Mouse (Mus musculus): ENCODE measurements around the gene D630045J12Rik.
A peak's percentile ranks its signal among the peaks of the same experiment; 100 is the strongest.

Gene D630045J12Rik

DNA sequence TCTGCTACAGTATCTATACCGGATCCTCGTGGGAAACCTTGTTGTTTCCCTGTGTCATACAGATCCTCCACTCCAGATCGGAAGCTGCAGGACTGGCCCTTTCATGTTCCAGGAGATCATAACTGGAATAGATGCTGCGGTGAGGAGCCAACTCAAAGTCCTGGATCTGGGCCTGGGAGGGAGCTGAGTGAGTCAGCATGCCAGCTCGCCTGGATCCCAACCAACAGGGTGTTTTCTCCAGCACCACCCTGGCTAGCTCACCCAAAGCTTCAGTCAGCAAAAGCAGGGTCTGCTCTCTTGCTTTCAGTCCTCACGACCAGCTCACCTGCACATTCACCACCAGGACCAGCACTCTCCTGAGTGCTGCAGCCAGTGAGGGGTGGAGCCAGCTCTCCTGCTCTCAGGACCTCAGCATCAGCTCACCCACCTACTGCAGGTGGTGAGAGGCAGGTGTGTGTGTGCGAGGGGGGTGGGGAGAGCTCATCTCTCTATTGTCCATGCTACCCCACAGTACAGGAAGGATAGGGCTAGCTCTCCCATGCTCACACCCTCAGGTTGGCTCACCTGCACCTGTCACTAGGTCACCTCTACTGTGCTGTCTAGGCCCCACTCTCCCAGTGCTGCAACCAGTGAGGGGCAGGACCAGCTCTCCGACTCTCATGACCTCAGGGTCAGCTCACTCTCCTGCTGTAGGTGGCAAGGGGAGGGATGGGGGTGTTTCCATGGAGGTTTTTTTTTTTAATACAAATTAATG is 118.8 kb downstream of the D630045J12Rik start:
- DNase-seq (ENCODE audit: low spot score in 2 of 2) = peak in 1 of 2 experiments; percentile 46

DNA sequence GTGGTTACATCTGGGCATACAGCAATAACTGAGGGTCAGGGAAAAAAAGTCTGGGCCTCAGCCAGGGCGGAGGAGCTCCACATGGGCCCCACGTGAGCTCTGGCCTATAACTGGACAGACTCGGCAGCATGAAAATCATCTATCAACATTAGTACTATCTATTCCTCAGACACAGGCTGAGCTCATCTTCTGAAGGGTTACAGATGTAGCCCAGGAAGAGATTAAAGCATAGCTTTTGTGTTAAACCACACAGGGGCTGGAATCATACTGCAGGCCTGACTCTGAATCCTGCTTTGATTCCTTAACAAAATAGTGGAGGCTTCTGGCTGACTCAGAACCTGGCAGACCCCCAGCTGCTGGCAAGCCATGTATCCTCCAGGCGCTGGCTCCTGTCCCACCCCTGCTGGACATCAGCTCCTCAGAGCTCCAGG is 122.0 kb downstream of the D630045J12Rik start:
- DNase-seq (ENCODE audit: low spot score in 2 of 2) = peak in 1 of 2 experiments; percentile 65

DNA sequence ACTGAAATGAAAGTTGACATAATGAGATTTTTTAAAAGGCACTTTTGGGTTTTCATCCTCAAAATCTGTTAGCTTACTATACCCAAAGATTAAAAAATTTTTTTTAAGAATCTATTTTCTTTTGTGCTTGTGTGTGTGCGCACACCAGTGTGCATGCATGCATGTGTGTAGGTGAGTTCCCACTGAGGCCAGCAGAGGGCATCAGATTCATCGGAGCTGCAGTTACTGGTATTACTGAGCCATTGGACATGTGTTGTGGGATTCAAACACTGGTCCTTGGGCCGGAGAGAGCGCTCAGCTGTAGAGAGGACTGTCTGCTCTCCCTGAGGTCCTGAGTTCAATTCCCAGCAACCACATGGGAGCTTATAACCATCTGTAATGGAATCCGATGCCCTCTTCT is 123.9 kb downstream of the D630045J12Rik start:
- no peak for DNase-seq (ENCODE audit: low spot score in 2 of 2)

DNA sequence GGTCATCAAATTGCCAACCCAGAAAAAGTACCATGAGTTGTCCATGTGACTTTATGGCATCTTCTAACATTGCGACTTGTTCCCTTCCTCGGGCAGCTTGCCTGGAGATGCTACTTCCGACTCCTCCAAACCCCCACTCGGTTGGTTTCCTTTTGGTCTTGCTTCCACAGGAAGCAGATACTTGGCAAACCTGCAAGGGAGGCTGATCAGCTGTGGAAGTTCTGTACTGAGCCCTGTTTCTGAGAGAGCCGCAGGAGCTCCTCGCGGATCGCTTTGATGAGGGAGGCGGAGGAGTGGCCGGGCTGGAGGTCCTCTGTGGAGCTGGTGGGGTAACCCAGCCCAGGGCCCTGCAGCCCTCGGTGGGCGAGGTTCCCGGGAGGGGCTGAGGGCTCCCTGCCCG is 125.7 kb downstream of the D630045J12Rik start:
- DNase-seq (ENCODE audit: low spot score in 2 of 2) = peak in 1 of 2 experiments; percentile 23

DNA sequence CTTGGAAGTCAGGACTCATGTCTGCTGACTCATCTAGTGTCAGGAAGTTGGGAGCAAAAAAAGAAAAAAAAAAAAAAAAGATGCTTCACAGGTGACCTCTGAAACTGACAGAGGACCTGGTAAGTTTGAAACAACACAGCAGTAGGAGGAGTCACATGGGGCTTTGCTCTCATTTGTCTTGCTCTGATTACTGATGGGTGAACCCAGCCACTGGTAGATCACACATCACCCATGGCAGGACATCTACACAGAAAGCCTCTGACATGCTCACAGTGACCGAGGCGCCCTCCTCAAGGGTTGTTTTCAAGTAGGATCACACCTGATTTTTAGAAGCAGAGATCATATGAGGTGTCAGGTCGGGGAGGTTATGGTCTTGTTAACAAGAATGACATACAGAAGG is 128.3 kb downstream of the D630045J12Rik start:
- DNase-seq (ENCODE audit: low spot score in 2 of 2) = no peak

DNA sequence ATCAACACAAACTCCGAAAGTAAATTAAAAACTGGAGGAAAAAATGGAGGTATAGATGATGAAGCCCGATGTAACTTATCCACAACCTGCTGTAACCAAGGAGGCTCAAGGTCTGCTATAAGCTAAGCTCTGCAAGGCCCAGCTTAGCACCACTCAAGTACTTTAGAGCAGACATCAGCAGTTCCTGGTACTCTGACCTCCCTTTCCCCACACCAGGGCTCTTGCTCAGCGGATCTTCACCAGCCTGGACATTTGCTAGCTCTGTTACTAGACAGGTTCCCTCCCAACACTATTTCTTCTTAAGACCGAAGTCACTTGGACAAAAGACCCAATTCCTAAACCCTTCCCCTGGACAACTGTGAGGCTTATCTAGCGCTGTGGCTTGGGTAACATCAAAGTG is 128.9 kb downstream of the D630045J12Rik start:
- no peak for DNase-seq (ENCODE audit: low spot score in 2 of 2)

DNA sequence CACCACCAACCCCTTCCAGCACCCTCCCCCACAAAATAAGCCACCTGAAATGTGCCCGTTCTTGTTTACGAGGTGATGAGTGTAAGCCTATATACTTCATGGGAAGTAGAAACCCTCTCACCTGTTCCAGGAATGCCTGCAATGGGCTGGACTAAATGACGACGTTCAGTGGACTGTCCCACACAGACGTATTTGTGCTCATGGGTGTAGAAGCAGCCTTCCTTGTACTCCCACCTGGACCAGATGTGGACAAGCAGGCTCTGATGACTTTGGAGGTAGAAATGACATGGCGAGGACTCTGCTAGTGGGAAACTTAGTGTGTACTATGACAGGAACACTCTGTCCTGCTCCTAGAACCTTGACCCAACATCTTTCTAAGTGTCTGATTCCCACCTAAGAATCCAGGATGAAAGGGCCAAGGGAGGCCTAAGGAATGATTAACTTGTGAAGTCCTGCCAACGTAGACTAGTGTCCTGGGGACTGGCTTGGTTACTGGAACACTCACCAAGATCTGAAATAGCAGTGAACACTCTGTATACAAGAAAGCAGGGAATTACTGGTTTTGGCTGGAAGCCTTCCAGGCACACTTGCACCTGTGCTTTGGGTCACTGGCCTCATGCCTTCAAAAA is 129.5 kb downstream of the D630045J12Rik start, which contains the start of gene Atp6v0a4:
Gene Atp6v0a4, minus strand, starts transcription at position 380 of the 629 bp plus-strand sequence.
- no peak for DNase-seq (ENCODE audit: low spot score in 2 of 2)

DNA sequence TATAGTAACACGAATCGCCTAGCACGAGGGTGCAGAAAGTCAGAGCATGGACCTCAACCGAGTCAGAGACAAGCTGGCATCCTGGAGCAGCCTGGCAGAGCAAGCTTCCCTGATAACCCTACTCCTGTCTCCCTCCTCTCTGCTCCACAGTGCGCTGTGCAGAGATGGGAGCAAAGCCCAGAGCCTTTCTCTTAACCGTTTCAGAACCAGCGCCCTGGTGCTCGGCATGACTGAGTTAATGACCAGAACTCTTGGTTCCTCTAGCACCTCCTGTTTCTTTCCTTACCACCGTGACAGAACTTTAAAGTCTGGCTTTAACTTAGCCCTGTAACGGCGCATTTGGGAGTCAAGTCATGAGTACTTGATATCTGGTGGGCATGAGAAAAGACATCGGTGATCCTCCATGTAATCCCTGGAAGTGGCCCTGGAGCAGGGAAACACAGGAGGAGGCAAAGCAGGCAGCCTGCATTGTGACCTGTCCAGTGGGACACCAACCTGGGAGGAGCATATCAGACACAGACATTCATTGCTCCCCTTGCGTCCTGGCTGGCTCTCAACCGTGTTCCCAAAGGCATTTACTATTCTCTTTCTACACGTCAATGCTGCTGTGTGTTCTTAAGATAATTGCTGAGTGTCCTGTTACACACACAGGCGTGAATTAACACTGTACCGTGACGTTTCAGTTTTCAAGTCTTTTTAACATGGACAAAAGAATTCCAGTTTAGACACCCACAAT is 130.2 kb downstream of the D630045J12Rik start:
- no peak for DNase-seq (ENCODE audit: low spot score in 2 of 2)

DNA sequence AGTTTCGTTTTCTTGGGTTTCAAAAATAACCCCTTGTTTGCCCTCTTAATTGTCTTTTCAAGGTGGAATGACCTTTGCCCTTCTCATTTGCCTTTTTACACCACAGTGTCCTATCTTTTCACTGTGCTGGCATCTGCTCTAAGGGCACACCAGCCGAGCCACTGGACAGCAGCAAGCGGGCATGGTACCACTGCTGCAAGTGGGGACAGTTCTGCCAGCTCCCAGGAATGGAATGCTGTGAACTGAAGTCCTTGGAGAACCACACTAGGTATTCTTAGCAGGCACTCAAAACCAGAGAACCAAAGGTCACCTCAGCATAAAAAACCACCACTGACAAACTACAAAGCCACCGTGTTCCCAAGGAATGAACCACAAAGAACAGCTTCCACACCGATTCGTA is 131.0 kb downstream of the D630045J12Rik start:
- DNase-seq (ENCODE audit: low spot score in 2 of 2) = peak in 1 of 2 experiments; percentile 27

DNA sequence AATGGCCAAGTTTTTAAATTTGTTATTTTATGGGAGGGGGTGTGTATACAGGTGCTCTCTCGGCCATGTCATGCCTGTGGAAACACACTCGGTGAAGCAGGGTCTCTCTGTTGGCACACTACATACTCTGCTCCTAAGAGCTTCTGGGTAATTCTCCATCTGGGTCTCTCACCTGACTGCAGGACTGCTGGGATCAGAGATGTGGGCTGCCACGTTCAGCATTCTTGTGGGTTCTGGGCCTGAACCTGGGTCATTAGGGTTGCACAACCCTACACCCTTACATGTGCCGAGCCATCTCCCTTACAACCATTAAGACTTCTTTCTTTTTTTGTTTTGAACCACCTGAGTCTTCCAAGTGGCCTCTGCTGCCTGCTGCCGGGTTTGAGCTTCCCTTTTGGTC is 132.0 kb downstream of the D630045J12Rik start:
- no peak for DNase-seq (ENCODE audit: low spot score in 2 of 2)

DNA sequence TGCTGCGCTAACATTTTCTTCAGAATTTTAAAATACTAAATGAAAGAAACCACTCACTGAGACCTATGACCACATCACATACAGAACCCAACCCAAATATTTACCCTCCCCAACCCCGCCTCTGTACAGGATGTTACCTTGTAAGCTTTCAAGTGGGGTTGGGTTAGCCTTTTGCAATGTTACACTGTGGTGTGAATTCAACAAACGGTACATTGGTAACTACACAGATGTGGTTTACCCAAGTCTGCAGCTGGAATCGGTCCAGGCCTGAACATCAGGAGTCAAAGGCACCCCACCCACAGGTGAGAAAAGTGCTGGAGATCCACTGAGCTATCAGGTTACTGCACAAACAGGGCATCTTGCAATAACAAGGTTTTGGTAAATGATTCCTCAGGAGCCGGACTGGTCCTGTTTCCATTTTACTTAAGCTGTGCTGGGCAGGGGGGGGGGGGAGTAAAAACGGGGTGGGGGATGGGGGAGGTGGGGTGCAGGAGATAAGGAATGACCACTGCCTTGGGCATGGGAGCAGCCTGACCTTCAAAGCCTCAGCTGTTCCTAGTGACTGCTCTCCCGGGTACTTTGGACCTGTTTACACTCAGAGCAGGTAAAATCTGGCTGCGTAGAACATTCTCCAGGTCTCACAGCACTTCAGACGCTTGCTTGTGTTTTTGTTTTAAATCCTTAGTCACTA is 133.0 kb downstream of the D630045J12Rik start:
- no peak for DNase-seq (ENCODE audit: low spot score in 2 of 2)

DNA sequence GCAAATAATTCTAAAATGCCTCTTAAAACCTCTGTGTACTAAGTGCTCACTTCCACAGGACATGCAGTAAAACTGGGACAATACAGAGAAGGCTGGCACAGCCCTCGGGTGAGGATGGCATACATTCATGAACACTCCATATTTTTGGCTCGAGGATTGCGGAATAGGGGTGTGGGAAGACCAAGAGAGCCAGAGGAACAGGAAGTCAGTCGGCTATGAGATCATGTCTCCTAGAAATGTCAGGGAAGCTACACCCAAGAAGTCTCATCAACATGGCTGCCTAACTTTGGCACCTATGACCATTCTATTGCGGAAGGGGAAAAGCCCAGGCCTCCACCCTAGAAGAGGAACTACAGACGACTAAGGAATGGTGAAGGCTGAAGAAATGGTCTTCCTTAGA is 135.5 kb downstream of the D630045J12Rik start:
- no peak for DNase-seq (ENCODE audit: low spot score in 2 of 2)

DNA sequence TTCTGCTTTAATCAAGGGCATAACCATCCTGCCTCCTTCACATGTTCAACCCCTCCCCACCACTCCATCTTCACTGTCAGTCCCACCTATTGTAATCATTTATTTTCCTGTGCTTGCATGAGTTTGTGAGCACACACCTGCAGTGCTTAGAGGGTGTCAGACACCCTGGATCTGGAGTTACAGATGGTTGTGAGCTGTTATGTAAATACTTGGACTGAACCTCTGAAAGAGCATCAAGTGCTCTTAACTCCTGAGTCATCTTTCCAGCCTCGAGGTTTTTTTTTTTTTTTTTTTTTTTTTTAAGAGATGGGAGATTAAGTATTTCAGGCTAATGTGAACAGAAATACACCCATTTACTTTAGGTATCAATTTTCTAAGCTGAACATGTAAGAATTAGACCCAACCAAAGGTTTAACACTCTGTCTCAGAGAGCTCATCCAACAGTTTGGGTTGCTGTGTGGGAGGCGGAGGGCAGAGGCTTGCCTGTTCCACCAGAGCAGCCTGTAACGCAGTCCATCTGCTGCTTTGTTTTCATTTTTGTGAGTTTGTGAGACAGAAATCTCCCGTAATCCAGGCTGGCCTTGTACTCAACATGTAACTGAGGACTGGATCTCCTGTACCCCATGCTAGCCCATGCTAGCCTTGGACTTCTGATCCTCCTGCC is 137.6 kb downstream of the D630045J12Rik start:
- DNase-seq (ENCODE audit: low spot score in 2 of 2) = no peak

DNA sequence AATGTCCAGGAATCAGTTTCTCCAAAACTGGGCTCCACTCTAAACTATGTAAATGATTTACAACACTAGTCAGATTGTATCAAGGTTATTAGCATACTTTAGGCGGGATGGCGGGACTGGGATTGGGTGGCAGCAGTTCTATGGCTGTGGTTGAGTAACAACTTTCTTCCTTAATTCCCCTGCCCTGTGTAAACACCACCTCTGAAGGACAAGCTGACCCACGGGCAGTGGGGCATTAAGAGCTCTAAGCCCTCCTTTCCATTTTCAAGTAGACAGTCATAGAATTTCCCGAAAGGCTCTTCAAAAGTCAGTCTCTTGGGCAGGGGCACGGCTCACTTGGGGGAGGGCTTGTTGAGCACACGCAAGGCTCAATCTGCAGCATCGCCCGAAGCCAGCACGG is 142.9 kb downstream of the D630045J12Rik start:
- no peak for DNase-seq (ENCODE audit: low spot score in 2 of 2)

DNA sequence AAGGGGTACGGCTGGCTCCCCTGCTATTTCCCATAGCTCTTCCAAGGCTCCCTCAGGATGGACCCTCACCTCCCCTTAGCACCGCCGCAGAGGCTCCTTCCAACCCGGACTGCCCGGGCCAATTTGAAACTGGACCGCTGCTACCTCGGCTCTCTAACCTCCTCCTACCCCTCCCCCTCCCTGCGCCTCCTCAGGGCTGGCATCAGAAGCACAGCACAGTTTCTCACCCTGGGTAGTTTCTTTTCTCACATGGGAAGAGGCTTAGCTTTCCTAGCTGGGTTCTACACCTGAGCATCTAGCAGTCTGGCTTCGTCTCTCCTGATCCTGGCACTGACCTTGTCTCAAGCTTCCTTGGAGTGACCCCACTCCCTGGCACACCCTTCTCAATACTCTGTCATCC is 143.9 kb downstream of the D630045J12Rik start:
- DNase-seq (ENCODE audit: low spot score in 2 of 2) = no peak

DNA sequence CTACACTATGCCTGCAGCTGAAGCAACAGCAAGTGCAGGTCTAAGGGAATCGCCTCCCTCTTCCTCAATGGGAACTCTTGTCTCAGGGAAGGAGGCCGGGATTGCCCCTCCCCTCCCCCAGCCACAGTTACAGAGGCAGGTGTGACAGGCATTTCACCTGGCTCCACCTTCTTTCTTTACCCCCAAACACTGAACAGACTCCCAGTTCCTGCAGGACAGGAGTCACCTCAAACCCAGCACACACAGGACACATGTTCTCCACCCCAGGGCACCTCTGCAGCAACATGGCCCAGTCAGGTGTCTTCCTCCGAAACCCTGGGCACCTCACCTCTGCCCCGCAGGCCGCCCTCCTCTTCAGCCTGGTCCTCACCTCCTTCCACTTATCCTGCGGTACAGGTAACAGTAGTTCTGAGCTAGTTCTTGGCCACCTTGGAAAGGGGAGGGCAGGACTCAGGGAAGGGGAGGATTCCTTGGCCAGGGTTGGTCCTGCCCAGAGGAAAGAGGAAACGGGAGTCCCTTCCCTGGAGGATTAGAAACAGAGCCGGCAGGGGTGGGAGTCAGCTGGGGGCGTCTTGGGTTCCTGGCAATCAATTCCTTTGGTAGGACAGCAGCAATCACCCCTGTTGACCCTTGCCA is 144.5 kb downstream of the D630045J12Rik start, which contains the start of gene Tmem213:
Gene Tmem213, plus strand, starts transcription at position 96 of the 636 bp plus-strand sequence.
- no peak for DNase-seq (ENCODE audit: low spot score in 2 of 2)

DNA sequence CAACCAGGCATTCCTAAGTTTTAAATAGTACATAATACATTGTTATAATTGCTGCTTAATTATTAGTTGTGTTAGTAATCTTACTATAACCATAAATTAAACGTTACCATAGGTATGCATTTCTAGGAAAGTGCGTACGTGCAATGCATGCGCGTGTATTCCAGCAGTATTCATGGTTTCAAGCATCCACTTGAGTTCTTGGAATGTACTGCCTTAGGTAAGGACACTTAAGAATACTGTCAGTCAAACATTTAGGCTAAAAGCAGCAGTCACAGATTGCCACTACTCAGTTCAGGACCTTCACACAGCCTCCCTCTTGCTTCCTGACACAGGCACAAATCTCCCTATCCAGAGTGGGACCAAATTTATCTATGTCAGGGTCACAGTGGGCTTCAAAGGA is 145.4 kb downstream of the D630045J12Rik start:
- no peak for DNase-seq (ENCODE audit: low spot score in 2 of 2)

DNA sequence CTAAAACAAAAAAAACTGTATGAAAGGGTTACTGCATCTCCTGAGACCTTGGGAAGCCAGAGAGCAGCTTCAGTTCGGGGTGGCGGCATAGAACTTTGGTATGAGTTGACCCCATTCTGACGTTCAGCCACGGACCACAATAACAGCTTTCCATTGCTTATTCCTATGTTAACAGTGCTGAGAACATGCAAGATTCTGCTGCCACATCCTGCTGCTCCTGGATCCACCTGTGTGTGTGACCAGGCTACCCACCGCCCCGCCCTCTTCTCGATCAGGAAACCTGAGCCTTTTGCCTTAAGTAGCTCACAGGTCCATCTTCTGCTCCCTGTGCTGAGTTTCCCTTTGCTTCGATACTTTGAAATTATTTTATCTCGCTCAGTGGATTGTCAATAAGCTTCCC is 147.9 kb downstream of the D630045J12Rik start:
- no peak for DNase-seq (ENCODE audit: low spot score in 2 of 2)

DNA sequence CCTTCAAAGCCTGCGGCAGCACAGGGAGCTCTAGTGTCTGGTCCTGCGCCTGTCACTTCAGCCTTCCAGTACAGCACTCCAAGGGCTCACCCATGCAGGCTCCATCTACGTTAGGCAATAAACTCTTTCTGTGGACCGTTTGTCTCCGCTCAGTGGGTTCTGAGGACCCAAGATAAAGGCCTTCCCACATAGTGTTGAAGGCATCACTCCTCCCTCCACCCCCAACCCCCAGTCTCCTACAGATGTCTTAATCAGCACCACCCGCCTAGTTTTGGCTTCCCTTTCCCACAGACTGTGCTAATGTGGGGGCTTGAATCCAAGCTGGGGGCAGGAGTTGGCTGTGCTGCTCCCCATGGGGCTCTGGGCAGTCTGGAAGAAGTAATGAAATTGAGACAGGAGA is 150.0 kb downstream of the D630045J12Rik start:
- DNase-seq (ENCODE audit: low spot score in 2 of 2) = no peak

DNA sequence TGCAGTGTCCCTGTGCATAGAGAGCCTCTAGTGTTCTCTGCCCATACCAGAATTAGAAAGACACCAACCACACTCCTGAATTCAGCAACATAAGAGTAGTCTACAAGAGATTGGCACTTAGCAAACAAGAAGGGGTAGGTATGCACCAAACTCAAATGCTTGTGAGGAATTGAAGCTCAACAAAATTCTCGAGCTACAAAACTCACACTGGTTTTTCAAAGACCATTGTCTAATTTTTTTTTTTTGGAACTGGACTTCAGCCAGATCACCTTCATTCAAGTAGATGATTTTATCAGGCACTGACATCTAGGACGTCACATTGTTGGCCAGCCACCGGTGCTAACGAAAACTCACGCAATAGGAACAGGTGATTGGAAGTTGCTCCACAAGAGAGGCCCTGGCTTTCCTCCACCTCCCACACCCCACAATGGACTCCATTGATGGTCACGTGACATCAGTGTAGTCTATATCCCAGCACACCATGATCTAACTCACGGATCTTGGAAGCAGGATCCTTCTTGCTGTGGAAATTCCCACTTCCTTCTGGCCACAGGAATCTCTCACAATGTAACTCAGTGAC is 151.5 kb downstream of the D630045J12Rik start:
- DNase-seq (ENCODE audit: low spot score in 2 of 2) = no peak
